Mouse (Mus musculus): ENCODE data around the gene Dusp13. TPM values are rescaled to one million over a fixed set of nuclear protein-coding genes. Genes with fewer than 3 reads are reported as not detected.

The Dusp13 gene
- polyA plus RNA-seq, 1 experiment from 2014 or later: 1.9 TPM

DNA sequence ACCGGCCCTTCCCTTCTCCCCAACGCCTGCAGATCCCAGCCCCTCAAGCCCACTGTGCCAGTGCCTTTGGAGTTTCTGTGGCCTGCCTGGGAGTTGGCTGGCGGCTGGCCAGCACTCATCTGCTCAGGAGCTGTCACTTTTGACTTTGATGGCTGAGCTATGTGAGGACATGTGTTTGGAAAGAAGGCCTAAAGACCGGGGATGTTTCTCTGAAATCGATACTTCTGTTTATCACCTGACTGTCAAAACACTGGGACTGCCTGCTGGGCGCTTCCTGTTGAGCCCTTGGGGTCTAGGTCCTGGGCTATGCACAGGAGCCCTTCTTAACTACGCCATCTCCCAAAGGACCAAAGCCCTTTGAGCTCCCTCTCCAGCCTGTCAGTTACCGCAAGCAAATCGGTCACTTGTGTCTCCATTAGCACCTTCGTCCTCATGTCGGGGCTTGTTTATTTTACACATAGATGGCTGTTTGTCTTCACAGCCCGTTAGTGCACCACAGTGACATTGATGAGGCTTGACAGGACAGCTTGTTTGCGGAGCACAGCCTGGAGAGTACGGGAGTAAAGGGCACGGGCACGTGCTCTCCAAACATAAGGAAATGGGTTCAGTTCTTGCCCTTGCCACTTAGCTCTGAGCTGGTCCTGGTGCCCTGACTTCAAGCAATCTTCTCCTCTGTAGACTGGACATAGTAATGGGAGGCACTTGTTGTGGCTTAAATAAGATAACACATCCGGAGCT, 31.2 kb downstream of the Dusp13 start:
- Histone ChIP-seq H3K27me3 (ENCODE audit: control insufficient read depth, insufficient read depth, low read length) (no peaks in the 10 kb centered on the region), H3K4me1 (replicated peaks; ENCODE audit: control insufficient read depth, insufficient read depth) (no peaks in the 10 kb centered on the region)

DNA sequence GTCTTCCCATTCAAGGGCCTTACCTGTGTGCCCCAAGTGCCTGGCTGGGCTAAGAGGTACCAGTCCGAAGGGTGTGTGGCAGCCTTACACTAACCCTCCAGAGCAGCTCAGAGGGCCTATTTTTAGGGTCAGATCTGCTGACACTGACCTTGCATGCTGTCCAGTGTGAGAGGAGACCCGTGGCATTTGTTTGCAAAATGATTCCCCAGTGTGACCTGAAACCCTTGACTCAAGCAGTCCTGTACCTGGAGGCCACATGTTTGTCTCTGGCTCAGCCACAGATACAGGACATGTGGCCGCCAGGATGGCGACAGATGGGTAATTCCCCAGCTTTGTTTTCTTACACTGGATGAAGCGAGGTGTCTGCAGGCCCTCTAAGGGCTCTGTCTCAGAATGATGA, 36.5 kb downstream of the Dusp13 start, which contains the start of gene Dupd1:
Gene Dupd1 (minus strand): TSS at position 91 of the 400 bp plus-strand sequence.
- H3K9ac ChIP-seq (ENCODE audit: low read length): no peak within 1 kb of the TSS
- no peak within 1 kb of the TSS for H3K27ac ChIP-seq (replicated peaks)
- H3K36me3 ChIP-seq (ENCODE audit: control insufficient read depth, insufficient read depth, low read length): no peaks in the 10 kb centered on the region
- no peak for DNase-seq (ENCODE audit: low spot score)
- H3K4me3 ChIP-seq (ENCODE audit: low read depth, low read length): no peak within 1 kb of the TSS
- no peak for ATAC-seq (ENCODE audit: low FRiP score, low TSS enrichment)
- H3K9me3 ChIP-seq (ENCODE audit: control insufficient read depth, low read length): no peaks in the 10 kb centered on the region
- H3K4me2 ChIP-seq (replicated peaks; ENCODE audit: low read depth): no peak within 1 kb of the TSS
- WGBS: 79% methylated on average over 5 of the region's 5 CpGs
- no peaks in the 10 kb centered on the region for H3K27me3 ChIP-seq (ENCODE audit: control insufficient read depth, insufficient read depth, low read length)
- no peaks in the 10 kb centered on the region for H3K4me1 ChIP-seq (replicated peaks; ENCODE audit: control insufficient read depth, insufficient read depth)
- TF ChIP-seq EP300 (optimal IDR thresholded peaks at IDR 0.05): no peak
- TF ChIP-seq CTCF (IDR thresholded peaks at IDR 0.05; ENCODE audit: low read depth): no peak

More for the DNA sequence above, 31.2 kb downstream of the Dusp13 start:
- Histone ChIP-seq H3K9me3 (ENCODE audit: control insufficient read depth, low read length) (no peaks in the 10 kb centered on the region), H3K27ac (replicated peaks) (no peak overlapping the region), H3K4me3 (ENCODE audit: low read depth, low read length) (no peak overlapping the region), H3K36me3 (ENCODE audit: control insufficient read depth, insufficient read depth, low read length) (no peaks in the 10 kb centered on the region), H3K4me2 (replicated peaks; ENCODE audit: low read depth) (no peak overlapping the region), H3K9ac (ENCODE audit: low read length) (no peak overlapping the region)
- ATAC-seq (ENCODE audit: low FRiP score, low TSS enrichment) (no peak), DNase-seq (ENCODE audit: low spot score) (no peak)
- 27% methylated on average over 17 of the region's 17 CpGs for WGBS
- TF ChIP-seq CTCF (IDR thresholded peaks at IDR 0.05; ENCODE audit: low read depth) (no peak), EP300 (optimal IDR thresholded peaks at IDR 0.05) (no peak)

DNA sequence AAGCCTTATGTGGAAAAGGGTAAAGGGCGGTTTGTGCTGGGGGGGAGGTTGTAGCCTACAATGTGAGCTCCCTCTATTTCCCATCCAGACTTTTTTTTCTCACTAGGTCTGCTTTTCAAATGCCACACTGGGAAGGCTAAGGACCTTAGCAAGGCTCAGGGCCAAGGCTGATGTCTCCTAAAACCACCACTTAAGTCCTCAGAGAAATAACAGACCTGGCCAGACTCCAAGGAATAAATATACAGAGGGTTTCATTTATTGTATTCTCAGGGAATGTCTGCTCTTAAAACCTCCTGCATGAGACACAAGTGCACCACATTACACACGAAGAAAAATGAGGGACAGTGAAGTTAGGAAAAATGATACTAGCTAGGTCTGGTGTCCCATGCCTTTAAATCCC, 39.8 kb downstream of the Dusp13 start:
- no peaks in the 10 kb centered on the region for H3K27me3 ChIP-seq (ENCODE audit: control insufficient read depth, insufficient read depth, low read length)
- H3K36me3 ChIP-seq (ENCODE audit: control insufficient read depth, insufficient read depth, low read length): no peaks in the 10 kb centered on the region
- 51% methylated on average over 2 of the region's 2 CpGs for WGBS
- no peaks in the 10 kb centered on the region for H3K9me3 ChIP-seq (ENCODE audit: control insufficient read depth, low read length)
- TF ChIP-seq CTCF (IDR thresholded peaks at IDR 0.05; ENCODE audit: low read depth) (no peak), EP300 (optimal IDR thresholded peaks at IDR 0.05) (no peak)
- no peak overlapping the region for H3K4me3 ChIP-seq (ENCODE audit: low read depth, low read length)
- no peak for ATAC-seq (ENCODE audit: low FRiP score, low TSS enrichment)
- 0 out of 2 replicates have a peak, but pooled peaks cover 3% of the 10 kb centered on the region for H3K4me1 ChIP-seq (replicated peaks; ENCODE audit: control insufficient read depth, insufficient read depth)
- H3K9ac ChIP-seq (ENCODE audit: low read length): no peak overlapping the region
- no peak overlapping the region for H3K27ac ChIP-seq (replicated peaks)
- no peak for DNase-seq (ENCODE audit: low spot score)
- no peak overlapping the region for H3K4me2 ChIP-seq (replicated peaks; ENCODE audit: low read depth)

DNA sequence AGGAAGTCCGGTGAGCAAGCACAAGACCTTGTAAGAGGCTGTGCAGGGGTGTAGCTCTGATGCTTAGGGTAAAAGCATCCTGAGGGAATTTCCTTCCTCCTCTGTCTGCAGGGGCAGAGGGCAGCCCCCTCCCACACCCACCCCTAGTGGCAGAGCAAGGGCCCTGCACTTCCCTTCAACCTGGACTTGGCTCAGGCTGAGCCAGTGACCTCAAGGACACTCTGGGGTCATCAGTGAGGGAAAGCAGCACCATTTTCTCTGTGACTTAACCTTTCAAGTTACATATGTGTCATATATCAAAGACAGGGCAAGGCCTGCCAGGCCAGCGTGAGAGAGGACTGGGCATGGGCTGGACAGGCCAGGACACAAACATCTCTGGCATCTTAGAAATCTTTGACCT, 41.4 kb downstream of the Dusp13 start:
- no peak overlapping the region for H3K27ac ChIP-seq (replicated peaks)
- DNase-seq (ENCODE audit: low spot score): no peak
- H3K27me3 ChIP-seq (ENCODE audit: control insufficient read depth, insufficient read depth, low read length): no peaks in the 10 kb centered on the region
- no peak overlapping the region for H3K4me2 ChIP-seq (replicated peaks; ENCODE audit: low read depth)
- H3K4me1 ChIP-seq (replicated peaks; ENCODE audit: control insufficient read depth, insufficient read depth): 0 out of 2 replicates have a peak, but pooled peaks cover 3% of the 10 kb centered on the region
- WGBS: 62% methylated on average over 2 of the region's 2 CpGs
- no peak overlapping the region for H3K9ac ChIP-seq (ENCODE audit: low read length)
- ATAC-seq (ENCODE audit: low FRiP score, low TSS enrichment): no peak
- no peaks in the 10 kb centered on the region for H3K36me3 ChIP-seq (ENCODE audit: control insufficient read depth, insufficient read depth, low read length)
- H3K9me3 ChIP-seq (ENCODE audit: control insufficient read depth, low read length): no peaks in the 10 kb centered on the region
- no peak overlapping the region for H3K4me3 ChIP-seq (ENCODE audit: low read depth, low read length)
- TF ChIP-seq CTCF (IDR thresholded peaks at IDR 0.05; ENCODE audit: low read depth) (peak; percentile 25), EP300 (optimal IDR thresholded peaks at IDR 0.05) (no peak)

DNA sequence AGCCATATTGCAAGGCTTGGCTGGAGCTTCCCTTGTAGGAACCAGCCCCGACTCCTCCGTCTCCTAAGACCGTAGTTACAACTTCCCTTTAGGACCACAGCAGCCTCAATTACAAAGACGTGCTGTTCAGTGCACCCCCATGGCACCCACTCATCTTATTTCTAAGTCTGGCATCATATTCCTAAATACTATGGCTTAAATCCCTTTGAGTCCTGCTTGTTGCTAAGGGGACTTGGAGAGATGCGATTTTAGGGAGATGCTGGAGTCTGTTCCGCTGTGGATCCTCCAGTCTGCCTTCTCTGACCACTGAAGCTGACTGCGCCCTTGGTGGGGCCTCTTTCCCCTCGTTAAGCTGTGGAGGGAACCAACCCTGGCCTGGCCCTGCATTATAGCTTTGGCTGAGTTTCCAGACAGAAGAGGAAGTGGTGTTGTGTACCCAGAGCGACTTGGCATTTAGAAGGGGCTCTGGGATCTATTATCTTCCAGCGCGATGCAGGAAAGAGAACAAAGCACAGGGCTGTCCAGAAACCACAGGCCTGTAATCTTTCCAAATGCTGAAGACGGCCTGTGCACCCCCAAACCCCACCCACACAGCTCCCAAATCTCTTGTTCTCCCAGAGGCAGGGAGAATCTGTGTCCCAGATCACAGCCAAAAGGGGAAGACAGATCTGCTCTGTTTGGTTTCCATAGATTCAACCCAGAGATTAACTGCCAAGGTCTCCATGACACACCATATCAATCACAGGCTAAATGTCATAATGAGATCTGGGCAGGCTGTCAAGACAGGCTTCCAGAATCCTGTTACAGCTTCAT, 44.0 kb downstream of the Dusp13 start:
- DNase-seq (ENCODE audit: low spot score) (peak; percentile 41), ATAC-seq (ENCODE audit: low FRiP score, low TSS enrichment) (peak; percentile 80; the same call in 1 of the 2 replicates)
- WGBS: 42% methylated on average over 12 of the region's 12 CpGs
- Histone ChIP-seq H3K27ac (replicated peaks) (peak overlapping the region; percentile 76), H3K9ac (ENCODE audit: low read length) (no peak overlapping the region), H3K9me3 (ENCODE audit: control insufficient read depth, low read length) (no peaks in the 10 kb centered on the region), H3K4me1 (replicated peaks; ENCODE audit: control insufficient read depth, insufficient read depth) (0 out of 2 replicates have a peak, but pooled peaks cover 3% of the 10 kb centered on the region), H3K36me3 (ENCODE audit: control insufficient read depth, insufficient read depth, low read length) (no peaks in the 10 kb centered on the region), H3K4me2 (replicated peaks; ENCODE audit: low read depth) (no peak overlapping the region), H3K4me3 (ENCODE audit: low read depth, low read length) (no peak overlapping the region), H3K27me3 (ENCODE audit: control insufficient read depth, insufficient read depth, low read length) (no peaks in the 10 kb centered on the region)
- no peak for TF ChIP-seq CTCF (IDR thresholded peaks at IDR 0.05; ENCODE audit: low read depth)
- TF ChIP-seq EP300 (optimal IDR thresholded peaks at IDR 0.05): no peak

Measured in stomach, postnatal 0 days (tissue).